Mouse (Mus musculus) granulocyte monocyte progenitor cell, adult 5-6 weeks (primary cell): ENCODE measurements at regions not wholly inside any gene's neighbourhood (a gene's known extent, or its start where the extent isn't known, plus 50 kb on each side); places are given as distances from the start of the nearest gene placed in this dataset.

Source experiments
- ATAC-seq: replicated peaks from 2 replicates; pipeline ENCODE4 v1.8.0; 2016; ENCODE audit warnings: mild to moderate bottlenecking, moderate TSS enrichment, inconsistent platforms; ENCODE audit not compliant: poor library complexity, severe bottlenecking

DNA sequence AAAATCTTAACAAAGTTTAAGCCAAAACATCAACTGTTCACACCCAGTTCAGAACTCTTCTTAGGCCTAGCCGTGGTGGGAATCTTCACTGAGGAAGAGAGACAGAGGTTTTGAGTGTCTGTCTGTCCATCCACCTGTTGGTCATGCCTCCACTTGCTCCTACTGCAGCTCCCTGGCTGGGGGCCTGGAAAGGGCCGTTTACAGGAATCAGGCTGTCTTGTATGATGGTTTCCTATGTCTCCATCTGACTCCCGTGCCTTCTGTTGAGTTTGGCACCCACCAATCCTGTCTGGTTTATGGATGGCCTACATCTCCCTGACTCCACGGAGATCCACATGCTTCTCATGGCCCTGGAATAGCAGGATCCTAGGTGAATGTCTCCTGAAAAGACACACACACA is 166.1 kb downstream of the Fam43a start:
- ATAC-seq: no peak

DNA sequence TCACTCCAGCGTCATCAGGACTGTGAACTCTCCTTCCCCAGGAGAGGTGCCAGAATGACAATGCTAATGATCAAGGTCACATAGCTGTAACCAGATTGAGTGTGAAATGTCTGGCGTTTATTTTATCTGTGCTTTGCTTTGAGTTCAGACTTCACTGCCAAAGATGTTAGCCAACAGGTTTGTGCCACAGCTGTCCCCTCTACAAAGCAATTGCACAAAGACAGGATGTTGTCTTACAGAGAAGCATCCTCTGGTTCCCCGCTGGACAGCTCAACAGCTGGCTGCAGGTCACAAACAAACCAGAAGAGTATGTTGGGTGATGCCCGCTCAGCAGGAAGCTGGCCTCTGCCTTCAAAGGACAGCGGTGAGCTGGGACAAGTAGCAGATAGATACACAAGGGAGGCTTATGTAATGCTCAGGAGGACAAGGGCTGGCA is 169.5 kb downstream of the Fam43a start:
- ATAC-seq: no peak

DNA sequence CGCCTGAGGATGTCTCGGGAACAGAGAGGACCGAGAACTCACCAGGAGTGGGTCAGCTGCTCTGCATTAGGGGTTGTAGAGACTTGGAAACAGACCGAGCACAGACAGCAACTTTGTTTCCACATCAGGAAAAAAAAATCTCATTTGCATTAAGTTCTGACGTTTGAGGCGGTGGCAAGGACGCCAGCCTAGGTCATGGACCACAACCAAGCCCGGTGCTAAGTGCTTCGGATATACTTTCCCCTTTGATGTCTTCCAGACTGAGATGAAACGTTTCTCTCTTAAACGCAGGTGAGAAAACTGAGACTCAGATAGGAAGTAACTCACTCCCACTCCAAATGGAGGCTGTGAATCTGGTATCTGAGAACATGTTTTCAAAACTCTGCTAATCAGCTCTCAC is 169.9 kb downstream of the Fam43a start:
- ATAC-seq: no peak

DNA sequence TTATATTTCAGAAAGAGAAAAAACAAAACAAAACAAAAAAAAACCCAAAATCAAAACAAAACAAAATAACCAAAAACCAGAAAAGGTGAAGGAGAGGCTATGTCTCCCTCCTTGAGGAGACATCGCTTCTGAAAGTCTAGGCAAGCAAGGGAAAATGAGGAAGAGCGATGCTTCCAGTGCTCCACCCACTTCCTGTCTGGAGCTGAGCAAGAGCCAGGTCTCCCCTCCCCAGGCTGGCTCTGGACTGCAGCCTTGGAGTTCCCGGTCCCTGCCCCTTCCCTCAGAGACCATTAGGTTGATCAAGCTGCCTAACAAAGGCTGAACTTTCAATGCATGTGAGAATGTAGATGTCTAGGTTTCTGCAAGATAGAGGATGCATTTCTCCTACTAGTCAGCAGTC is 173.3 kb downstream of the Fam43a start:
- peak; percentile 81 for ATAC-seq

DNA sequence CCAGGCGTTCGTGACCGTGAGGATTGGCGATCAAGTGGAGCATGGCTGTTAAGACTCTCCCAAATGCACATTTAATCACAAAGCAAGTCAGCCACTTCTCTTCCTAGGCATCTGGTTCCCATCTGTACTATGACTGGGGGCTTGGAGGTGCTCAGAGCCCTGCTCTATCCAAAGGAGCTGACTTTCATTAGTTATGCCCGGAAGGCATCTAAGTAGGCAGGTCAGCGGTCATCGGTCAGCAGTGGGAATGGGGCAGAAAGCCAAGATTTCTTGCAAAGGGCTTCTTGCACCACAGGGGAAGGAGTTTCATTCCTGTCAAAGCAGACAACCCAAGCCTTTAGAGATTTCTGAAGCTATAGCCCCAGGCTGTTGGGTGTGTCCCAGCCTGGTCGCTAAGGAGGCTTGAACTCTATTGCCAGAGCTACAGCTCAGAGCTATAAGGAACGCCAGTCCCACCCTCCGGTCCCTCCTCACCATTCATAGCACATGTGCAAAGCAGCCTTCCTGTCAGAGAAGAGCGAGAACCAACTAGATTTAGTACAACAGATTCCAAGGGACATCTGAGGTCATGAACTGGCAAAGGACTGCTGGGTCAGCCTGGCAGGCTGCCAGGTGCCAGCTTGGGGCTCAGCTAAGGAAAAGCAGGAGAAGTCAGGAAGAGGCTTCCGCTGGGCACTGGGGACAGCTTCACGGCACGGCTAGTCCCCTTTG is 175.6 kb downstream of the Fam43a start:
- no peak for ATAC-seq

DNA sequence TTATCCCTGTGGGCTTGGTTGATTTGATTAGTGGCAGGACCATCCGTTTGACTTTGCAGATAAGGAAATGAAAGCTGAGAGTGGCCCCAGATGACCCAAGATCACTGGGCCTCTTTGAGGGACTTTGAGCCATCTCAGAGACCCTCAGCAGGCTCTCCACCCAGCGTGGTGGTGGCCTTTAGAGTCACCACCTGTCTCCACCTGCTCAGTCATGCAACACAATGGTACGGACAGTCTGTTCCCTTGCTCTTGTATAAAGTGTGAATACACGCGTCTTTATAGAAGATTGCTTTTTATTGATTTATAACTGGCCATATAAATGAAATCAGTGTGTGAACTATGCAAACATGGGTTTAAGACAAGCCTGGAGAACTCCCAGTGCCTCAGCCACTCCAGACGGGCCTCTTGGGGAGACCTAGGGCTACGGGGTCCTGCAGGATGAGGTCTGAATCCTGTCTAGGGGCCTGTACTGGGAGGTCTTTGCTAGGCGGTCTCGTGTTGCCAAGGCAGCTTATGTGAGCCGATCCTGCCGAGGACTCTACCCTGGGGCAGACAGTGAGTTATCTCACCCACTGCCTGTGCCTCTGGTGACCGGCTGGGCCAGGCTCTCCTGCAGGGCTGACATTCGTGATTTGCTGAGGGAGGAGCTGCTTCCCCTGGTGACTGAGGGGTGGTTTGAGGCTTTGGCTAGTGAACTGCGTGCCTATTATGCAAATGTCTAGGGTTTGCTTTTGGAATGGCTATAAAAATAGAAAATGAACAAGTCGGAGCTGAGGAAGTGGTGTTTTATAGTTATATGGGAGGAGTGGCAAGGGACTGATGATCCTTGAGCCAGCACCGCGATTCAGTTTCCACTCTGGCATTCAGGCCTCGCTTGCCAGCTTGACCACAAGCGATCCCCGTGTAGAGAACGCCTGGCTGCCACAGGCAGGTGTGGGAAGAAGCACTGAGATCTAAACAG is 176.5 kb downstream of the Fam43a start:
- peak; percentile 53 for ATAC-seq

DNA sequence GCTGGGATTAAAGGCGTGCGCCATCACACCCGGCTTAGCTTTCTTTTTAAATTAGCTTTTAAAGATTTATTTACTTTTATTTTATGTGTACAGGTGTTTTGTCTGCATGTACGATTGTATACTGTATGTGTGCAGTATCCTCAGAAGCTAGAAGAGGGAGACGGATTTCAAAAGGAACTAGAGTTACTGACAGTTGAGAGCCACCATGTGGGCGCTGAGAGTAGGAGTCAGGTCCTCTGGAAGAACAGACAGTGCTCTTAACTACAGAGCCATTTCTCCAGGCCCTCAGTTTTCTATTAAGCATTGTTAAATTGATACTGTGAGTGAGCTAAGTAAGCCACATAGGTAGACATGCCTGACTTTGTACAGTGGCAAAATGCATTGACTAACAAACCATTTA is 177.9 kb downstream of the Fam43a start:
- ATAC-seq: no peak

DNA sequence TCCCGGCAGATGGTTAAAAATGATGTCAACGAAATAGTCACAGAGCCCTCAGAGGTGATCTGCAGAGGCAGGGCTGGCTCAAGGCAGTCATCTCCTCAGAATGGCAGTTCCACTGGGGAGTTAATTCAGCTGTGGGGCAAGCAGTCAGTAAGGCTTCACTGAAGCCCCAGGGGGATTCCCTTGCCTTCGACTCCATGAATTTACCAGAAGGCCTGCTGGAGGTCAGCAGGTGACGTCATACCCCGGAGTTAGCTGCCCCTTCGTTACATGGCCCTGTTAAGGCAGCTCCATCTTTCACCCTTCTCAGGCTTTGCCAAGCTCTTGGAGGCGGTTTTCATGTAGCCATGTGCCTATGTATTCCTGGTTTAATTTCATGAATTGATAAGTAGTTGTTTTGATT is 178.6 kb downstream of the Fam43a start:
- no peak for ATAC-seq

DNA sequence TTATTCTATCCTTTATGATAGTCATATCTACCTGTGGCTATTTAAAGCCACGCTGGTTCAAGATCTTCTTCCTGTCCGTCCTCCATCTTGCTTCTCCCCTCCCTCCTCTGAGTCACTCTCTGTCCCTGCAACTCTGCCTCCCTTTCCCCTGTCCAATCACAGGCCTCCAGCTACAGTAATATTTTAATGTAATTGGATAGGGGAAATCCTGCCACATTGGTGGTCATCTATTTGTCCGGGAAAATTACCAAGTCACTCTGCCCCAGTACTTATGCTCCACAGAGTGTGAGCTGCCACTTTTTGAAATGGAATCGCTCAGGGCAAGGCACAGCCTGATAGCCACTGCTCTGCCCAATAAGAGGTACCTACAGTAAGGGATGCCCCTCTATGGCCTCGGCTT is 179.4 kb downstream of the Fam43a start:
- ATAC-seq: no peak

DNA sequence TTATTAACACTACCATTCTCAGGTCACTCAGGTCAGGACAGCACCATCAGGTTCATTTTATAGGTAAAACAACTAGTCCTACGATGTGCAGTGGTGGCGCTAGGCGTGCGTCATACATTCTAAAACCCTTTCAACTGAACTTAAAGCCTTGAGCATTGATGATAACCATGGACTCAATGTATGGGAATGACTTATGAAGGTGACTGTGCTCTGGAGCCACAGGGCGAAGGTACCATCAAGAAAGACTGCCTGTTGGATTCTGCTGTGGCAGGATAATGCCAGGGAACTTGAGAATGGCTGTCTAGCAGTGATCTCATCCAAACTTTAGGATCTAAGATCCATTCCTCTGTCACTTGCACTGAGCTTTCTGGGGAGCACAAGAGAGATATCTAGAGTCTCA is 184.7 kb downstream of the Fam43a start:
- ATAC-seq: no peak

DNA sequence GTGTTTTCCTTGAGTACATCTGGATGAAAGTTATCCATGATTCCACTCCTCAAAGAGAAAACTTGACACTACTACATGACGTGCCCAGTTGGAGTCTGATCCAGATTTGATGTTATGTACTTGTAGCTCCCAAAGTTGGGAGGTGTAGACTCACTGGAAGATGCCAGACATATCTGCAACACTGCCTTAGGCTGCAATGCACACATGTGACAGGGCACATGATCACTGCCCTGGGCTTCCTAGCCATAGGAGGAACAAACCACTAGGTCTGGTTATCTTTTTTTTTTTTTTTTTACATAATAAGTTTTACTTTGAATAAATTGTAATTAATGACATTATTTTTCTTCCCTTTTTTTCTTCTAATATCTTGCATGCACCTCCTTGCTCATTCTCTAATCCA is 185.4 kb downstream of the Fam43a start:
- ATAC-seq: no peak

DNA sequence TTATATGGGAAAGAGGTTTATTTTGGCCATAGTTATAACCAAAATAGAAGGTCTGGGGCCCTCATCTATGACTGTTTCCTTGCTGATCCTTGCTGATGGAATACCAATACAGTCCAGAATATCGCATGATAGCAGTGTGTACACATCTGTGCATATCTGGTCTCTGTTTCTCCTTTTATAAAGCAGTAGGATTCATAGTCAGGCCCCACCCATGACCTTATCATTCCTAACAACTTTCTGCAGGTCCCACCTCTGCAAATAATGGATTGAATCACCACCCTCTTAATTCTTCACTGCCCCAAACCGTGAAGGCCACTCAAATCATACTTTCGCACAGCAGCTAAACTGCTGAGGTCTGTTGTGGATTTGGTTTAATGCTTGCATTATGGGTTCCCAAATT is 186.5 kb downstream of the Fam43a start:
- no peak for ATAC-seq

DNA sequence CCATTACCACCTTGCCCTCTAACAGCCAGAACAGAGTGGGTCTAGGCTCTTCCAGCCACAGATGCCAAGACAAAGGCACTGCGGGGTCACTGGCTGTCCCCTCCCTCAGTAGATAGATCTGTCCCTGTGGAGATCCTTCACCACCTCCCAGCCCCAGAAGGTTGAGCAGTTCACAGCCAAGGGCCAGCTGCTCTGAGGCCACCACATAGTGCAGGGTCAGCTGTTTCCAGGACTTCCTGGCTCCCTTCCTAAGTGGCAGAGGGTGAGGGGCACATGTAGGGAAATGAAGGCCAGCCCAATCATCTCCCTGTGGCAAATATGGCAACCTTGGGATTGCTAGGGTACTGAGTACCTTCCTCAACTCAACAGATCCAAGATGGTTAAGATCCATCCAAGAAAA is 187.8 kb downstream of the Fam43a start:
- no peak for ATAC-seq

DNA sequence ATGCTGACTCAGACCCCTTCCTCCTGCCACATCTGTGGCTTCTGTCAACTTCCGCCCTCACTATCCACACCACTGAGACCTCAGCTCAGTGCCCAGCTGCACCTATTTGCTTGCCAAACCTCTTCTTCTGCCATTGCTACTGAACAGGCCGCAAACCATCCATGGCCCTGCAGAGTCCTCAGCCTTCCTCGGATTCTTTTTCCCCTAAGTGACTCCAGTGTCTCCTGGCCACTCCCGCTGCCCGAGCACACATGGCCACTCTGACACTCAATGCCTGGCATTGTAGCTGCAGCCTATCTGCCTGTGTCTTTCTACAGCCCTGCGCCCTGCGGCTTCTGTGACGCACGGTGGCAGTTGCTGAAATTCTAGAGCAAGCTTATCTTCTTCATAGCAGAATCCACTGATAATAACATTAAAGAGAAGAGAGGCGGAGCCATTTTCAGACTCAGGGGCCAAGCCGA is 188.8 kb downstream of the Fam43a start:
- ATAC-seq: peak; percentile 66

DNA sequence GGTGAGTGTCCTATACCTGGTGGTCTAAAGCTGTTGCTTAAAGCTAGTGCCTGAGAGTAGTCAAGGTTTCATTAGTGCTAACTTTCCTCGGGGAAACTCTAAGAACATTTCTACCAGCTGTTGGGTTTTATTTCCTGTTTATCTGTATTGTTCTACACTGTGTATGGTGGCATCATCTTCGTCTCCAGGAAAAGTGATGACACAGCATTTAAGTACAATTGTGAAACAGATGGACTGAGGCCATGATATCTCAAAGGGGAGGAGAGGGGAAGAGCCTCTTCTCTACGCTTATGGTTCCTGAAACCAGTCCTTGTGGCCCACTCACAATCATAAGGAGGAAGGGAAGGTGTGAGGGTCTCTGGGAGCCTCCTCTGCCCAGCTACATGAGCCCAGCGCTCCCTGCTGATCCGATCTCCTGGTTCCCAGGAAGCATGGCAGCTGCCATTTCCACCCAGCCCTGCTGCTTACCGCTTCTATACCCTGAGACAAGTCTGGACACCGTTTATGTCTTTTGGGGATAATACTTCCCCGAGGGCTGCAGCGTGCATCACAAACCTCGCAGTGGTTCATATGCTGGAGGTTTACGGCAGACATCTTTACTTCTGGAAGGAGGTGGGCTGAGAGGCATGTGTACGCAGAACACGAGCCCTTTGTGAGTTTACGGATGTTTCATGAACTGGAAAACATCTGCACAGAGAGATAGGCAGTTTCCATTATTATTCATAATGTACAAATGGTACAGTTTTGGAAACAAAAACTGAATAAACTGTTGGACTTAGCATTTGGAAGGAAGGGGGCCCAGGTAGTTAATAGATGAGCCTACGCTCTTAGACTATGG is 189.6 kb downstream of the Fam43a start:
- ATAC-seq: peak; percentile 71

DNA sequence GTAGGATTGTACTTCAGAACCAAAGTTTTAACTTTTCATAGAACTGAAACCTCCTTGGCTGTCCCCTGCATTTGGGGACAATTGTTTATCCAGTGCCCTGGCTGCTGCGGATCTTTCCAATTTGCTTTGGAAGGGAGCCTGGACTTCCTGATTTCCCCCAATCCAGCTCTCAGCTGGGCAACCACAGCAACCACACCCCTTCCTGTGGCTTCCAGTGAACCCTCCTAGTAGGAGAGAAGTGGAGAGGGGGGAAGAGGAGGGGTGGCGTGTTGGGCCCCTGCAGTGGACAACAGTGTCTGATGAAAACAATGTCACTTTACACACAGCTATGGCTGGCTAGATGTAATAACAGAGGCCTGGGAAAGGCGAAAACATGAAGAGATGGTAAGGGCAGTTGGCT is 190.5 kb downstream of the Fam43a start:
- peak; percentile 80 for ATAC-seq

DNA sequence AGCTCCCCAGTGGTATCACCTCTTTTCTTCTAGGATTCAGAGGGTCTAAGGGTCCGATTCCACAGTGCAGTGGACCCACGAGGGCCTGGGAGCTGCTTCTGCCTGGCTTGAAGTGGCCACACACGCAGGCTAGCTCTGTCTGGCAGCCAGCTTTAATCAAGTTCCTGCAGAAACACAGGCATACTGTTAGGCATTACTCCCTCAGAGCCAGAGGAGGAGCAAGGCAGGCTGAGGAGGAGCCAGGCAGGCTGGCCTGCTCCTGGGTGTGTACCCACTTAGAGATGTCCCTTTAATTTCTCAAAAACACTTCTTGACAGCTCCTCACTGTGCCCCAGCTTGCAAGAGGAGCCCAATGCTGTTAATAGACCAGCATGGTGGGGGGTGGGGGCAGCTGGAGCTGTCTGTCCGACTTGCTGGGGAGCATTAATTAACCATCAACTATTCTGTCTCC is 191.1 kb downstream of the Fam43a start:
- no peak for ATAC-seq

DNA sequence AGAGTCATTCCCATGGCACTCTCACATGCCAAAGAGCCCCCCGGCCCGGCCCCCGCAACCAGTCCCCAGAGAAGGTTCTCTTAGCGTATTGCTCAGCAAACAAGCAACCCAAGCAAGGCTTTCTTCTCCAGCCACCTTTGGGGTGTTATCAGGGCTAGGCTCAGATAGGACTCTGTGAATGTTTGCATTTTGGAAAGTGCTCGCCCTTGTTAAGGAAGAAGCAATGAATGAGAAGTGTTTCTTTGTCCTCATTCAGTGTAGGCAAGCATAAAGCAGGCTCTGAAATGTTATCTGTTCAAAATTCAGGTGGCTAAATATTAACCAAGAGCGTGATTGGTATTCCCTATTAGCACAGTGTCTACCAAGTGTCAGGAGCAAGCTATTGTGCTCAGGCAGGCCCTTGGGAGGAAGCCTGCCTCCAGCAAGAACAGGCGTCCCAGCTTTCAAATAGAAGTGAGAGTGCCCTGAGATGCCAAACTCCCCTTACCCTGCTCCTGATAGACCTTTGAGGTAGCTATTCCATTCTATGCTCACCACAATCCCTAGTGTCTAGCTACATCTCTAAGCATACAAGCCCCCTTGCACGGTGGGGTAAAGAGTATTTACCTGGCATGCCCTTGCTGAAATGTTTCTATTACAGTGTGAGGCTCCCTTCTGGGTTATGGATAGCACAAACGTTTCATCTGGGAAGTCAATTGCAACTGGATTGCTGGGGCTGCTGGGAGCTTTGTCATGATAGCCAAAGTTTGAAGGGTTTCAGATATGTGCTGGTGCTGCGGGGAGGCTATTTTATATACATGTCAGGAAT is 191.7 kb downstream of the Fam43a start:
- ATAC-seq: no peak

DNA sequence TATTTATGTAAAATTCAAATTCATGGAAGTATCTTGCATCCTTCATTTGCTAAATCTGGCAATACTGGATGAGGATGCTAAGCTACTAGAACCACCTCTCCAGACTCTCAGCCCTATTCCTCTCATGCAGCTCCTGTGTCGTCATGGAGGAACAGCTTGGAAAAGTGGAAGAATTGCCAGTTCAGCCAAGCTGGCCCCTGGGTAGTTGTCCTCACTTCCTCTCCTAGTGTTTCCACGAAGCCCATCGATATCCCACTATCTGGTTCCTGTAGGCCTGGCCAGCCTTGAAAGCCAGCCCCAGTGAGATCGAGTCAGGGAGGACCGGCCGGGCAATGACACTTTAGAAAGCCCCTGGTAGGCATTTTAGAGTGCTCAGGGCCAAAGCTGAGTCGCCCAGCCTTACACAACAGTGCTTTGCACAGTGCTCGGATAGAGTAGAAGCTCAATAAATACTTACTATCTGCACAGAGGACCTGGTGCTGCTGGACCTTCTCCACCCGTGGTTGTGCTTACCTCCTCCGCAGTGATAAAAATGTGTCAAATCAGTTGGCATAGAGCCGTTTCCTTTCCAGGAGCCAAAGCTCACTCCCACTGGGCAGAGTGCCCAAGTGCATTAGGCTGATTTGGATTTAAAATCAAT is 193.3 kb downstream of the Fam43a start:
- ATAC-seq: no peak
